Mouse (Mus musculus) liver, postnatal 0 days (tissue): Measurements from ENCODE around the gene Adh7.

ENCODE experiments used
- CTCF ChIP-seq: sonication (generic); IDR thresholded peaks from 2 replicates; pipeline ENCODE4 v1.5.1; 2016; ENCODE audit warnings: antibody characterized with exemption, low read depth
- EP300 ChIP-seq: IDR thresholded peaks from 2 replicates; pipeline ENCODE4 v1.6.1; 2016; ENCODE audit warnings: antibody characterized with exemption, low read depth, mild to moderate bottlenecking

DNA sequence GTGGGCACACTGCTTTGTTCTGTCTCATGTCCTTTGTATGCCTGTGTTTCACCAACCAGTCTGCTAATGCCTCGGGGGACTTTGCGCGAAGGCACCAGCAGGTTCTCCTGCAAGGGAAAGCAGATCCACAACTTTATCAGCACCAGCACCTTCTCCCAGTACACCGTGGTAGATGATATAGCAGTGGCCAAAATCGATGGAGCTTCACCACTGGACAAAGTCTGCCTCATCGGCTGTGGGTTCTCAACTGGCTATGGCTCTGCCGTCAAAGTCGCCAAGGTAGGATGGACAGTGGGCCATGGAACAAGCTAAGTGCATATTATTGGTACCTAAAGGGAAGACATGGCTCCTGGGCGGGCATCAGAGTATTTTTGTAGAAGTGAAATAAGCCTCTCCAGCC lies 65.0 kb downstream of the Adh7 start:
- TF ChIP-seq CTCF = no peak
- no peak for TF ChIP-seq EP300
